Mouse (Mus musculus) heart, postnatal 0 days (tissue): ENCODE data around the gene Cab39.

Source experiments
- CTCF ChIP-seq: IDR thresholded peaks from 2 replicates; pipeline ENCODE4 v1.5.1; 2016; ENCODE audit warnings: antibody characterized with exemption, control low read depth, low read depth
- EP300 ChIP-seq: IDR thresholded peaks from 2 replicates; pipeline ENCODE4 v1.6.1; 2016; ENCODE audit warnings: antibody characterized with exemption, low read depth

DNA sequence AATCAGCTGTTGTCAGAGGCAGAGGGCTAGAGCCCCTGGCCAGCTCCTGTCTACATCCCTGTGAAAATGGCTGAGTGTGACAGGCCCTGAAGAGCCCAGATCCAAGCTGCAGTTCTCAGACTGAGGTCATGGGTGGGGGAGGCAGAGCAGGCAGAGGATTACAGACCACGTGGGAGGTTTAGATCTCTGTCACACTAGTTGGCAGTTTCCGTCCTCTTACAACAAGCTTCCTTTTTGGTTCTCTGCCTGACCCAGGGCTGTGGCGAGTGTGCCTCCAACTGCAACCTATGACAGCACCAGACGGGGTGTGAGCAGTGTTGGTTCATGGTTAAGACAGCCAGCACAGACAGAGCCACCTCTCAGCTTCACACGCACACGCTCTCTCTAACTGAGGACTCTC is 41.7 kb upstream of the Cab39 start:
- TF ChIP-seq EP300 (no peak), CTCF (no peak)
